In the genomic region with DNA sequence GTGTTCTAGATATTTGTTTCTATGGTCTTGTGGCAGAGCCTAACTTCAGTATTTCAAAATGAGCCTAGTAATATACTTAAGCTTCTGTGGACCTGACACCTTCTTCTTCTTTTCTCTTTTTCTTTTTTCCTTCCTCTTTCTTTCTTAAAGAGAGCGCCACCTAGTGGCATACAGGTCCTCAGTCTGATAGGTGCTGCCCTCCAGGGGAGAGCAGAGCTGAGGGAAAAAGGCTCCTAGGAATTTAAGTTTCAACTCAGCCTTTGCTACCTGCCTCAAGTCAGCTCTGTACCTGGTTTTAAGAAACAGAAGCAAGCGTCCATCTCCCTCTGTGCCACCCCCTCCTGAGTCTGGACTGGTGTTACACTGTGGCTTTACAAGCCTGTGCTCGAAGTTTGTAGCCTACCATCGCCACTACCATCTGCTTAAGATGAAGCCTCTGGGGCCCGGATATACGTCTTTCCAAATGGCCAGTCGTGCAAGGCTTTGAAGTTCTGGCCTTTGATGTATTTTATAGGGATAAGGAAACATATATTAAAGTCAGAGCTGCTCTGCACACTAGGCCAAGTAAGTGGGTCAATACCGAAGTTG, we compare ENCODE assay signal across 8 mouse cellular contexts.
DNase-seq lines count a peak whose midpoint lies in the region; ATAC-seq and TF ChIP-seq lines count a peak whose summit lies in the region.

No protein-coding gene starts in this region.

- H3K9me3 ChIP-seq in heart, embryonic 12.5 days (replicated peaks) = no peaks in the 10 kb centered on the region
- no peaks in the 10 kb centered on the region for H3K9me3 ChIP-seq in limb, embryonic 14.5 days (ENCODE audit: control insufficient read depth, low read length)
- no peaks in the 10 kb centered on the region for H3K9me3 ChIP-seq in stomach, embryonic 15.5 days

- peak; percentile 22 to 54 for DNase-seq in heart, postnatal 10 days
- DNase-seq in 3T3-L1 (ENCODE audit: low read depth, low spot score) = peak; percentile 45
- DNase-seq in R1 (ENCODE audit: low read depth, low spot score) = peak; percentile 38
- DNase-seq in forelimb bud, embryonic 11.5 days (ENCODE audit: low read depth, low spot score) = peak; percentile 59
- peak; percentile 32 for DNase-seq in limb, embryonic 14.5 days (ENCODE audit: low spot score)

- no peaks in the 10 kb centered on the region for H3K36me3 ChIP-seq in heart, embryonic 12.5 days
- no peaks in the 10 kb centered on the region for H3K36me3 ChIP-seq in limb, embryonic 14.5 days (ENCODE audit: control insufficient read depth, insufficient read depth, low read length)
- H3K36me3 ChIP-seq in stomach, embryonic 15.5 days = no peaks in the 10 kb centered on the region

- H3K27me3 ChIP-seq in heart, embryonic 12.5 days (replicated peaks) = no peaks in the 10 kb centered on the region
- H3K27me3 ChIP-seq in limb, embryonic 14.5 days (ENCODE audit: control insufficient read depth, insufficient read depth, low read length) = no peaks in the 10 kb centered on the region
- no peaks in the 10 kb centered on the region for H3K27me3 ChIP-seq in stomach, embryonic 15.5 days (replicated peaks)

- H3K4me2 ChIP-seq in heart, embryonic 12.5 days = no peak overlapping the region
- no peak overlapping the region for H3K4me2 ChIP-seq in limb, embryonic 14.5 days (replicated peaks; ENCODE audit: low read depth, low read length, severe bottlenecking)
- no peak overlapping the region for H3K4me2 ChIP-seq in stomach, embryonic 15.5 days

- no peak overlapping the region for H3K9ac ChIP-seq in heart, embryonic 12.5 days
- no peak overlapping the region for H3K9ac ChIP-seq in limb, embryonic 14.5 days (ENCODE audit: low read depth, low read length, severe bottlenecking)
- no peak overlapping the region for H3K9ac ChIP-seq in stomach, embryonic 15.5 days

- WGBS in heart, embryonic 12.5 days = 57% methylated on average over 8 of the region's 8 CpGs
- 19% methylated on average over 8 of the region's 8 CpGs for WGBS in limb, embryonic 14.5 days
- 56% methylated on average over 8 of the region's 8 CpGs for WGBS in stomach, embryonic 15.5 days

- H3K4me3 ChIP-seq in heart, embryonic 12.5 days = no peak overlapping the region
- H3K4me3 ChIP-seq in limb, embryonic 14.5 days (replicated peaks; ENCODE audit: low read length) = no peak overlapping the region
- no peak overlapping the region for H3K4me3 ChIP-seq in stomach, embryonic 15.5 days (replicated peaks)

- H3K4me1 ChIP-seq in heart, embryonic 12.5 days (replicated peaks) = peaks cover 6% of the 10 kb centered on the region
- H3K4me1 ChIP-seq in limb, embryonic 14.5 days (ENCODE audit: control insufficient read depth, insufficient read depth, low read length) = peaks cover 24% of the 10 kb centered on the region
- H3K4me1 ChIP-seq in stomach, embryonic 15.5 days = no peaks in the 10 kb centered on the region

- TF ChIP-seq POLR2A in limb, embryonic 14.5 days (IDR thresholded peaks at IDR 0.05; ENCODE audit: borderline replicate concordance, extremely low read depth, insufficient read depth, insufficient read length) = peak; percentile 40; the same call in 1 of the 2 replicates

- no peak for ATAC-seq in heart, embryonic 12.5 days (ENCODE audit: insufficient number of reproducible peaks, low FRiP score)
- no peak for ATAC-seq in limb, embryonic 14.5 days (ENCODE audit: low FRiP score, low read depth)
- ATAC-seq in stomach, embryonic 15.5 days (ENCODE audit: insufficient read depth, low FRiP score, low read depth) = peak; percentile 47; the same call in 1 of the 2 replicates
- ATAC-seq in inflammation-experienced regulatory T-cells, adult 6 months = no peak

- no peak overlapping the region for H3K27ac ChIP-seq in heart, embryonic 12.5 days (ENCODE audit: poor library complexity, severe bottlenecking)
- H3K27ac ChIP-seq in limb, embryonic 14.5 days (replicated peaks; ENCODE audit: low read depth, low read length) = no peak overlapping the region
- no peak overlapping the region for H3K27ac ChIP-seq in stomach, embryonic 15.5 days

- intact Hi-C loops in heart, postnatal 10 days (cut with DNase I) = loop anchor here (2.0 to 5.0 kb wide), 2 partner anchors 102 to 194 kb away; no protein-coding TSS in a partner anchor
